Mouse (Mus musculus): Measurements from ENCODE around the gene Dip2b.

- TF ChIP-seq POLR2A (IDR thresholded peaks at IDR 0.05; ENCODE audit: control insufficient read depth, extremely low read depth, insufficient read depth, low read length, poor library complexity) (no peak), CTCF (IDR thresholded peaks at IDR 0.05; ENCODE audit: borderline replicate concordance, control insufficient read depth, extremely low read depth, insufficient read depth, low read length, poor library complexity) (no peak)
These were observed 146.5 kb downstream of the Dip2b start for GRCm38 (mm10) chr15:100184821-100185496.
